Mouse (Mus musculus) hindbrain, embryonic 15.5 days (tissue): ENCODE measurements around the gene Tfeb. TPM values are rescaled to one million over a fixed set of nuclear protein-coding genes. Genes with fewer than 3 reads are reported as not detected.

ENCODE experiments used
- ATAC-seq: fragments of 200-750 bp; cut with Nextera tagmentation; 2 replicates; pipeline ENCODE4 v1.8.0; 2017; ENCODE audit warnings: low read depth, moderate number of reproducible peaks, moderate TSS enrichment; ENCODE audit not compliant: low FRiP score
- H3K27ac ChIP-seq: fragments of 300-500 bp; sonication (generic); replicated peaks from 2 replicates; pipeline ENCODE4 v1.5.1; 2015; ENCODE audit warnings: mild to moderate bottlenecking, inconsistent platforms
- H3K27me3 ChIP-seq: fragments of 300-500 bp; sonication (generic); 2 replicates; pipeline ENCODE4 v1.6.1; 2015; ENCODE audit warnings: control low read depth, inconsistent platforms
- H3K36me3 ChIP-seq: fragments of 300-500 bp; sonication (generic); 2 replicates; pipeline ENCODE4 v1.6.1; 2015; ENCODE audit warnings: control low read depth, inconsistent platforms
- H3K4me1 ChIP-seq: fragments of 300-500 bp; sonication (generic); replicated peaks from 2 replicates; pipeline ENCODE4 v1.6.1; 2015; ENCODE audit warnings: control low read depth, inconsistent platforms
- H3K4me2 ChIP-seq: fragments of 300-500 bp; sonication (generic); 2 replicates; pipeline ENCODE4 v1.6.1; 2015; ENCODE audit warnings: moderate library complexity, mild to moderate bottlenecking, inconsistent platforms
- H3K4me3 ChIP-seq: fragments of 300-500 bp; sonication (generic); 2 replicates; pipeline ENCODE4 v1.5.1; 2015; ENCODE audit warnings: mild to moderate bottlenecking, inconsistent platforms
- H3K9ac ChIP-seq: fragments of 300-500 bp; sonication (generic); 2 replicates; pipeline ENCODE4 v1.6.1; 2015; ENCODE audit warnings: inconsistent platforms
- H3K9me3 ChIP-seq: fragments of 300-500 bp; sonication (generic); 2 replicates; pipeline ENCODE4 v1.6.1; 2016; ENCODE audit warnings: control low read depth, inconsistent platforms
- WGBS: fragments of 180-500 bp; shearing (Covaris S2); methylation state at CpG from one replicate; pipeline ENCODE4 v1.1.7; 2015; 5-methylcytosine and 5-hydroxymethylcytosine counted together
- polyA plus RNA-seq: library from polyadenylated mRNA; unstranded; fragments of >200 nt; fragmentation: Nextera tagmentation; extraction: Ambion mirVana; gene quantifications from 2 replicates; pipeline ENCODE4 v1.2.1, GENCODE M21; 2015

The Tfeb gene
- polyA plus RNA-seq, 1 experiment from 2014 or later: 3.6 TPM

GRCm38 (mm10) chr17:47721183-47721582 is 15.6 kb upstream of the Tfeb start:
- WGBS: 85% methylated on average over 4 of the region's 4 CpGs
- H3K9me3 ChIP-seq: no peaks in the 10 kb centered on the region
- no peak overlapping the region for H3K4me2 ChIP-seq
- no peak overlapping the region for H3K9ac ChIP-seq
- no peak overlapping the region for H3K27ac ChIP-seq
- no peaks in the 10 kb centered on the region for H3K4me1 ChIP-seq
- no peak overlapping the region for H3K4me3 ChIP-seq
- ATAC-seq: no peak
- no peaks in the 10 kb centered on the region for H3K27me3 ChIP-seq
- no peaks in the 10 kb centered on the region for H3K36me3 ChIP-seq

GRCm38 (mm10) chr17:47726566-47726965 is 10.3 kb upstream of the Tfeb start, which contains the start of gene Pgc:
Gene Pgc (plus strand): TSS chr17:47726842.
- H3K36me3 ChIP-seq: no peaks in the 10 kb centered on the region
- H3K27ac ChIP-seq: no peak within 1 kb of the TSS
- H3K4me1 ChIP-seq: no peaks in the 10 kb centered on the region
- no peak within 1 kb of the TSS for H3K9ac ChIP-seq
- no peak for ATAC-seq
- no peak within 1 kb of the TSS for H3K4me3 ChIP-seq
- H3K27me3 ChIP-seq: no peaks in the 10 kb centered on the region
- H3K4me2 ChIP-seq: no peak within 1 kb of the TSS
- 81% methylated on average over 11 of the region's 11 CpGs for WGBS
- H3K9me3 ChIP-seq: no peaks in the 10 kb centered on the region

GRCm38 (mm10) chr17:47730633-47731575 is 5.9 kb upstream of the Tfeb start:
- Histone ChIP-seq H3K9ac (no peak overlapping the region), H3K27ac (no peak overlapping the region), H3K27me3 (no peaks in the 10 kb centered on the region), H3K4me1 (no peaks in the 10 kb centered on the region), H3K4me2 (no peak overlapping the region), H3K36me3 (no peaks in the 10 kb centered on the region), H3K9me3 (no peaks in the 10 kb centered on the region), H3K4me3 (no peak overlapping the region)
- WGBS: 56% methylated on average over 24 of the region's 24 CpGs
- ATAC-seq: no peak

GRCm38 (mm10) chr17:47735553-47736100 is 1.2 kb upstream of the Tfeb start:
- H3K27me3 ChIP-seq: peaks cover 19% of the 10 kb centered on the region
- no peaks in the 10 kb centered on the region for H3K36me3 ChIP-seq
- H3K27ac ChIP-seq: no peak overlapping the region
- 73% methylated on average over 14 of the region's 14 CpGs for WGBS
- H3K4me1 ChIP-seq: peaks cover 27% of the 10 kb centered on the region
- H3K9me3 ChIP-seq: no peaks in the 10 kb centered on the region
- no peak overlapping the region for H3K4me3 ChIP-seq
- no peak for ATAC-seq
- no peak overlapping the region for H3K4me2 ChIP-seq
- no peak overlapping the region for H3K9ac ChIP-seq

- no peaks in the 10 kb centered on the region for H3K9me3 ChIP-seq
- ATAC-seq: peak; percentile 81
- WGBS: under 1% methylated on average over 53 of the region's 60 CpGs
- peaks cover 27% of the 10 kb centered on the region for H3K4me1 ChIP-seq
- H3K9ac ChIP-seq: peak overlapping the region; percentile 52
- peak overlapping the region; percentile 98 for H3K4me2 ChIP-seq
- no peaks in the 10 kb centered on the region for H3K36me3 ChIP-seq
- peak overlapping the region; percentile 68 for H3K4me3 ChIP-seq
- peaks cover 19% of the 10 kb centered on the region for H3K27me3 ChIP-seq
- peak overlapping the region; percentile 56 for H3K27ac ChIP-seq
Observed at GRCm38 (mm10) chr17:47737271-47738065, 638 bp downstream of the Tfeb start.

GRCm38 (mm10) chr17:47738066-47738878 is 1.4 kb downstream of the Tfeb start:
- Histone ChIP-seq H3K27ac (no peak overlapping the region), H3K9ac (peak overlapping the region; percentile 52; the same call in 1 of the 2 replicates), H3K9me3 (no peaks in the 10 kb centered on the region), H3K4me2 (peak overlapping the region; percentile 98), H3K4me1 (peaks cover 27% of the 10 kb centered on the region), H3K36me3 (no peaks in the 10 kb centered on the region), H3K4me3 (peak overlapping the region; percentile 68), H3K27me3 (peaks cover 19% of the 10 kb centered on the region)
- peak; percentile 37 for ATAC-seq
- WGBS: 1% methylated on average over 39 of the region's 61 CpGs

GRCm38 (mm10) chr17:47738879-47739798 is 2.3 kb downstream of the Tfeb start:
- peaks cover 27% of the 10 kb centered on the region for H3K4me1 ChIP-seq
- peaks cover 19% of the 10 kb centered on the region for H3K27me3 ChIP-seq
- no peaks in the 10 kb centered on the region for H3K9me3 ChIP-seq
- no peak for ATAC-seq
- no peaks in the 10 kb centered on the region for H3K36me3 ChIP-seq
- peak overlapping the region; percentile 98 for H3K4me2 ChIP-seq
- H3K27ac ChIP-seq: no peak overlapping the region
- peak overlapping the region; percentile 68 for H3K4me3 ChIP-seq
- H3K9ac ChIP-seq: peak overlapping the region; percentile 52; the same call in 1 of the 2 replicates
- WGBS: 9% methylated on average over 17 of the region's 20 CpGs

GRCm38 (mm10) chr17:47740186-47740585 is 3.4 kb downstream of the Tfeb start:
- Histone ChIP-seq H3K9me3 (no peaks in the 10 kb centered on the region), H3K4me3 (no peak overlapping the region), H3K4me2 (no peak overlapping the region), H3K27me3 (peaks cover 19% of the 10 kb centered on the region), H3K27ac (no peak overlapping the region), H3K9ac (no peak overlapping the region), H3K36me3 (no peaks in the 10 kb centered on the region), H3K4me1 (peaks cover 27% of the 10 kb centered on the region)
- WGBS: 64% methylated on average over 2 of the region's 2 CpGs
- ATAC-seq: no peak

- Histone ChIP-seq H3K4me2 (no peak overlapping the region), H3K9ac (no peak overlapping the region), H3K36me3 (no peaks in the 10 kb centered on the region), H3K4me3 (no peak overlapping the region), H3K4me1 (peaks cover 16% of the 10 kb centered on the region), H3K9me3 (no peaks in the 10 kb centered on the region), H3K27me3 (peaks cover 10% of the 10 kb centered on the region; the same call in 1 of the 2 replicates), H3K27ac (no peak overlapping the region)
- ATAC-seq: no peak
- 54% methylated on average over 16 of the region's 16 CpGs for WGBS
Observed at GRCm38 (mm10) chr17:47742991-47743734, 6.3 kb downstream of the Tfeb start.

GRCm38 (mm10) chr17:47744086-47744485 is 7.3 kb downstream of the Tfeb start:
- Histone ChIP-seq H3K4me1 (peaks cover 7% of the 10 kb centered on the region), H3K9ac (no peak overlapping the region), H3K27ac (no peak overlapping the region), H3K9me3 (no peaks in the 10 kb centered on the region), H3K27me3 (peaks cover 5% of the 10 kb centered on the region; the same call in 1 of the 2 replicates), H3K4me2 (no peak overlapping the region), H3K4me3 (no peak overlapping the region), H3K36me3 (no peaks in the 10 kb centered on the region)
- no peak for ATAC-seq
- WGBS: 93% methylated on average over 14 of the region's 14 CpGs
